Mouse (Mus musculus) megakaryocyte, embryonic 14.5 days (primary cell): Measurements from ENCODE around the gene Dph1.

Experiments used
- FLI1 ChIP-seq: IDR thresholded peaks from 2 replicates; pipeline ENCODE4 v1.6.1; 2012; ENCODE audit warnings: low read length, inconsistent platforms, mixed read lengths
- GATA1 ChIP-seq: IDR thresholded peaks from 3 replicates; pipeline ENCODE4 v1.6.1; 2012; ENCODE audit warnings: mixed read lengths, low read length, inconsistent platforms, borderline replicate concordance

DNA sequence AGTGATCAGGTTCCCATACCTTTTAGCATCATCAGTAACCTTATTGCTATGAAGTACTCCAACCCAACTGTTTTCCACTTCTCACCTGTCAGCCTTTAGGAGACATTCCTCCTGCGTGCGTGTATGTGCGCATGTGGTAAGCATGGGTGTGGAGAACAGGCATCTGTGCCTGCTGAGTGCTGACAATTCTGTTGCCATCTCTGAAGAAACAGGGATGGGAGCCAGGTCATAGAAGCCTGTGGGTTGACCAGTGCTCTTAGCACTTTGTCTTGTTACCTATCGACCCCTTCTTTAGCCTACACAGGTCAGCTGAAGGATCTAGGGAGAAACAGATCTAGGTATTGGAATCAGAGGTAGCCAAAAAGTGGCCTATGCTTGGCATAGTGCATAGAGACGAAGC lies 57.6 kb downstream of the Dph1 start:
- no peak for TF ChIP-seq GATA1
- no peak for TF ChIP-seq FLI1
